Mouse (Mus musculus) limb, embryonic 10.5 days (tissue): ENCODE measurements around the gene Cltb. TPM values are rescaled to one million over a fixed set of nuclear protein-coding genes. Genes with fewer than 3 reads are reported as not detected.
A peak's percentile ranks its signal among the peaks of the same experiment; 100 is the strongest.
"Not testable (repeated sequence)": the region's sequence is repeated elsewhere in the genome, so short reads cannot be mapped to it uniquely, and the experiment has no call there.

Experiments
- DNase-seq: peaks from one replicate; pipeline ENCODE4 v3.0.0-alpha.2; 2017; ENCODE audit warnings: low spot score
- H3K27ac ChIP-seq: fragments of 300-500 bp; sonication (generic); 2 replicates; pipeline ENCODE4 v1.5.1; 2016; ENCODE audit warnings: mild to moderate bottlenecking
- H3K27me3 ChIP-seq: fragments of 300-500 bp; sonication (generic); 2 replicates; pipeline ENCODE4 v1.6.1; 2016; ENCODE audit warnings: low read depth, mild to moderate bottlenecking; ENCODE audit not compliant: poor library complexity, severe bottlenecking
- H3K36me3 ChIP-seq: fragments of 300-500 bp; sonication (generic); 2 replicates; pipeline ENCODE4 v1.6.1; 2016; ENCODE audit warnings: mild to moderate bottlenecking, moderate library complexity
- H3K4me1 ChIP-seq: fragments of 300-500 bp; sonication (generic); 2 replicates; pipeline ENCODE4 v1.6.1; 2016
- H3K4me3 ChIP-seq: fragments of 300-500 bp; sonication (generic); 2 replicates; pipeline ENCODE4 v1.5.1; 2016; ENCODE audit warnings: mild to moderate bottlenecking, moderate library complexity
- H3K9me3 ChIP-seq: fragments of 300-500 bp; sonication (generic); replicated peaks from 2 replicates; pipeline ENCODE4 v1.6.1; 2016; ENCODE audit warnings: mild to moderate bottlenecking
- WGBS: fragments of 180-500 bp; shearing (Covaris S2); methylation state at CpG from one replicate; pipeline ENCODE4 v1.1.7; 2016; 5-methylcytosine and 5-hydroxymethylcytosine counted together
- polyA plus RNA-seq: library from polyadenylated mRNA; unstranded; fragments of >200 nt; fragmentation: Nextera tagmentation; extraction: Ambion mirVana; gene quantifications from 2 replicates; pipeline ENCODE4 v1.2.1, GENCODE M21; 2016

Gene Cltb
- polyA plus RNA-seq: 8.5 and 12.3 TPM in 2 replicates

DNA sequence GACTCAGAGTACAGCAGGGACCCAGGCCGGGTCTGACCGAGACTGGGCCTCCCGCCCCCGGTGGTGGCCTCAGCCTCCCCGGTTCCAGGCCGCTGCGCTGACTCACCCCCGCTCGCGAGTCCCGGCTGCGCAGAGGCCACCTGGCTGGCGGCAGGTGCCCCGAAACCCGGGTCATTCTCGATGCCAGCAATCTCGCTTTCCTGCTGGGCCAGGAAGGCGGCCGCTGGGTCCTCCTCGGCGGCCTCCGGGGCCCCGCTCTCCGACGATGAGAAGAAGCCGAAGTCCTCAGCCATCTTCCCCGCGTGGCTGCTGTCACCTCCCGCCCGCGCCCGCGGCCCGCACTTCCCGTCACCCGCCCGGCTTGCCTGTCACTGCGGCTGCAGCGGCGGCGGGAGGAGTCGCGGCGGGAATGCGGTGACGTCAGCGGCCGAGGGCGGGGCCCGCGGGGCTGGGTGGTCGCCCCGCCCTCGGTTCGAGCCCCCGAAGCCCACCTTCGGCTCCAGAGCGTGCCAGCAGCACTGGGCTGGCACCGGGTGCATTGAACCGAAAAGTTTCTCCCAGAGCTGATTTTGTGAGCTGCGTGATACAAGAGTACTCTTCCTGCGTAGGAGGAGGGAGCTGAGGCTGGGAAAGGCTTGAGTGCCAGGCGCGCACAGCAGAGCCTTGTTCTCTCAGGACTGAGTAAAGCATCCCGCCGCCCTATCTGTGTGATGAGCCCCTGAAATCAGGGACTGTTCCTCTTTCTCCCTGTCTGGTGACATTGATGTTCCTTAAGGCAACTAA lies at the start of gene Cltb:
Gene Cltb, minus strand, starts transcription at position 373 of the 783 bp plus-strand sequence.
- no peaks in the 10 kb centered on the region for H3K9me3 ChIP-seq
- peak within 1 kb of the TSS; percentile 79 for H3K27ac ChIP-seq
- peak; percentile 88 for DNase-seq
- peak within 1 kb of the TSS; percentile 67 for H3K4me3 ChIP-seq
- H3K36me3 ChIP-seq: no peaks in the 10 kb centered on the region
- H3K27me3 ChIP-seq: peaks cover 34% of the 10 kb centered on the region
- peaks cover 18% of the 10 kb centered on the region for H3K4me1 ChIP-seq
- WGBS: 1% methylated on average over 66 of the region's 66 CpGs

DNA sequence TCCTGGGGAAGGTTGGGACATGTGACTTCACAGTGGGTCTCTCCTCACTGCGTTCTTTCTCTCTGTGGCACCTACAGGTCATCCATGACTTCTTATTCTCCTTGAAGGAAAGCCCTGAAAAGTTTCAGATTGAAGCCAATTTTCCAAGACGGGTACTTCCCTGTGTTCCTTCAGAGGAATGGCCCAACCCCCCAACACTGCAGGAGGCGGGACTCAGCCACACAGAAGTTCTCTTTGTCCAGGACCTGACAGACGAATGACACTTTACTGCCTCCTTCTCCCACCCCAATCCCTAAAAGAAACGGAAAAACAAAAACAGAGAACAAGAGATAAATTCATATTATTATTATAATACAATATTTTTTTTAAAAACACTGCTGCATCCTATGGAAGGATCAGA lies 49.7 kb upstream of the Cltb start:
- Histone ChIP-seq H3K4me1 (no peaks in the 10 kb centered on the region), H3K9me3 (no peaks in the 10 kb centered on the region), H3K27me3 (no peaks in the 10 kb centered on the region), H3K36me3 (peaks cover 92% of the 10 kb centered on the region), H3K27ac (no peak overlapping the region), H3K4me3 (no peak overlapping the region)
- no peak for DNase-seq
- WGBS: 77% methylated on average over 5 of the region's 5 CpGs

DNA sequence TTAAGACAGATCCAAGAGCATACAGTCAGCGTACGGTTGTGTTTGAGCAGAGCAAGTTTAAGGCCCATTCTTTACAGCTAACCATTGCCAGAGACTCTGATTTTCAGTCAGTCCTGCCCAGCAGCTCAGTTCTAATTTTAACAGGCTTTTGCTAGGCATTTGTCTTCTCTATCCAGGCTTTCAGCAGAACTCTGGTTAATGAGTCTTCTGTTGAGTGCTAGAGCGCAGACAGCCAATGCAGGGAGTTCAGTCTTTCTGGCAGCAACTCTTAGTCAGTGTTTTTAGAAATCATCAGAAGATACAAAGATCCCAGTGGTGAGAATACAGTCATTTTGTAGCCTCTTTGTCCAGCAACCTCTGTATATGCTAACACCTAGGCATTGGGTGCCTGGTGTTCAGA lies 39.3 kb upstream of the Cltb start:
- Histone ChIP-seq H3K36me3 (peaks cover 100% of the 10 kb centered on the region), H3K4me1 (no peaks in the 10 kb centered on the region), H3K27me3 (no peaks in the 10 kb centered on the region), H3K4me3 (no peak overlapping the region), H3K9me3 (no peaks in the 10 kb centered on the region), H3K27ac (no peak overlapping the region)
- 98% methylated on average over 3 of the region's 3 CpGs for whole genome bisulfite sequencing
- no peak for DNase-seq

DNA sequence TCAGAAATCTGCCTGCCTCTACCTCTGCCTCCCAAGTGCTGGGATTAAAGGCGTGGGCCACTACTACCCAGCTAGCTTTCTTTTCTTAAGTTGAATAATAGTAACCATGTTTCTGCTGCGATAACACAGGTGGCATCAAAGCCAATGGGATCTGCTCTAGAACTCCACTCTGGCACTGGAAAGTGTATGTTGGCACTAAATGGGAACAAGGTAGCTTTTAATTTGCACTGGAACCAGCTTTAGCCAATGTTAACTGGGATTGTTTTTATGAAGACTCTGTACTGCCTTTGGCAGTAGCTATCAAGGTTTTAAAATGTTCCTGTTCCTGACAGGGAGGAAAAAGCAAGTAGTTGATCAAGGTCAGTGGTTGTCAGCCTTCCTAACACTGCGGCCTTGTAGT lies 23.9 kb upstream of the Cltb start:
- WGBS: 96% methylated on average over 3 of the region's 3 CpGs
- no peaks in the 10 kb centered on the region for H3K9me3 ChIP-seq
- no peak for DNase-seq
- H3K27me3 ChIP-seq: no peaks in the 10 kb centered on the region
- no peak overlapping the region for H3K27ac ChIP-seq
- no peaks in the 10 kb centered on the region for H3K4me1 ChIP-seq
- H3K4me3 ChIP-seq: no peak overlapping the region
- H3K36me3 ChIP-seq: peaks cover 83% of the 10 kb centered on the region

DNA sequence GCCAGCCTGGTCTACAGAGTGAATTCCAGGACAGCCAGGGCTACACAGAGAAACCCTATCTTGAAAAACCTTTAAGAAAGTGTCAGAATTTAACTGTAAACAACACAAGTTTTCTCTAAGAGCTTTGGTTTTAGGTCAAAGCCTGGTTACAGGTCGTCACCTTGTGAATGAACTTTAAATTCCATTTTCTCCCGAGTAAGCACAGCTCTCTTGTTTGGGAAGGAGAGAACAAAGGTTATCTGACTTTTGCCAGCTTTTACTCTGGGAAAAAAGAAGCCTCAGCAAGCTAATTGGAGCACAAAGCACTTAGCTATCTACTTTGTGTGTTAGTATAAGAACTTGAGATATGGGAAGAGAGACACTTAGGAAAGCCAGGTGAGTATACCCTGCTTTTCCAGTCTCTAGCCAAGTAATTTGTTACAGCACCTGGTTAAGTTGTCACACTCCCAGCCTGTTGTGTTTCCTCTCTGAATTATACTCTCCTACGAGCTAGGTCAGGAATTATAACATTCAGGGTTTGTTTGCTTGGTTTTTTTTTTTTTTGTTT lies 21.7 kb upstream of the Cltb start:
- no peak overlapping the region for H3K27ac ChIP-seq
- no peaks in the 10 kb centered on the region for H3K4me1 ChIP-seq
- no peak overlapping the region for H3K4me3 ChIP-seq
- no peak for DNase-seq
- H3K9me3 ChIP-seq: no peaks in the 10 kb centered on the region
- WGBS: 81% methylated on average over 3 of the region's 3 CpGs
- H3K27me3 ChIP-seq: no peaks in the 10 kb centered on the region
- H3K36me3 ChIP-seq: peaks cover 78% of the 10 kb centered on the region

DNA sequence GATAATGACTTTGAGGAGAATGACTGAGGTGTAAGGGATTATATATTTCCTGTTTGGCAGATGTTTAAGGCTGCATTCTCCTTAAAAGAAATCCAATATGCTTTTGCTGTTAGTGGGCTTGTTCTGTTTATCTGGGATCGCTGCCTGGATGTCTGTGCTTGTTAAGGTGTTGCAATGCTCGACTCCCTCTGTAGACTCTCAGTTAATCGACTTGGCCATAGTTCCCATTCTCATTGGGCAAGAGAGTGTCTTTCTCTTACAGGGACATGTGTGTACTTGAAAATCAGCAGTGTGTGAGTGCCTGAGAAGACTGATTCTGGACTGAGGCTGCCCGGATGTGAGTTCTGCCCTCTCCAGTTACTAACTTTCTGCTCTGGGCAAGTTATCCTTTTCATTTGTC lies 18.0 kb upstream of the Cltb start:
- 90% methylated on average over 4 of the region's 4 CpGs for WGBS

DNA sequence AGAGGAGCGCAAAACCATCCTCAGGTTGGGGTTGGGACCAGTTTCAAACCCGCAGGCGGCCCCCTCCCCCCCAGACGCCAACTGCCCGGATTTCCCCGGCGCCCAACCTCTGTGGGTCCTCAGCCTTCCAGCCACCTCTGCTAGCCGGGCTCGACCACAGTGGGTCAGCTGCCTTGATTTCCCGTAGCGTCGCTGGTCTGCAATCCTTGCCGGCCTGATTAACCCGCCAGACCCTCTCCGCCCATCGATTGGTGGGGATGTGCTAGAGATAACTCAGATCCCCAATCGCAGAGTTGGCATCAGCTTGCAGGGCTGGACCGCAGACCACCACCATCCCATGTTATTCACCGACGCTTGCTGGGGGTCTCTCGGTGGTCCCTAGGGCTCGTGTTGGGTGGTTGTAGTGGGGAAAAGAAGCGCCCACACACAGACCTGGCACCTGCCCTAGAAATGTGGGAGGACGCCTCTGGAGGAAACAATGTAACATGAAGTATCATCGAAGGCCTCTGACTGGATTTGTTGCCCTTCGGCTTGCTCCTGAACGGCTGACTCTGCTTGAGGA lies 10.9 kb upstream of the Cltb start:
- DNase-seq: no peak
- Histone ChIP-seq H3K27me3 (no peaks in the 10 kb centered on the region), H3K4me1 (peaks cover 12% of the 10 kb centered on the region), H3K9me3 (no peaks in the 10 kb centered on the region), H3K4me3 (peak overlapping the region; percentile 99), H3K27ac (peak overlapping the region; percentile 97), H3K36me3 (peaks cover 12% of the 10 kb centered on the region)
- WGBS: 3% methylated on average over 26 of the region's 27 CpGs

More for the DNA sequence above, 18.0 kb upstream of the Cltb start:
- DNase-seq: no peak
- Histone ChIP-seq H3K9me3 (no peaks in the 10 kb centered on the region), H3K4me1 (no peaks in the 10 kb centered on the region), H3K27ac (no peak overlapping the region), H3K36me3 (peaks cover 62% of the 10 kb centered on the region), H3K27me3 (no peaks in the 10 kb centered on the region), H3K4me3 (no peak overlapping the region)

DNA sequence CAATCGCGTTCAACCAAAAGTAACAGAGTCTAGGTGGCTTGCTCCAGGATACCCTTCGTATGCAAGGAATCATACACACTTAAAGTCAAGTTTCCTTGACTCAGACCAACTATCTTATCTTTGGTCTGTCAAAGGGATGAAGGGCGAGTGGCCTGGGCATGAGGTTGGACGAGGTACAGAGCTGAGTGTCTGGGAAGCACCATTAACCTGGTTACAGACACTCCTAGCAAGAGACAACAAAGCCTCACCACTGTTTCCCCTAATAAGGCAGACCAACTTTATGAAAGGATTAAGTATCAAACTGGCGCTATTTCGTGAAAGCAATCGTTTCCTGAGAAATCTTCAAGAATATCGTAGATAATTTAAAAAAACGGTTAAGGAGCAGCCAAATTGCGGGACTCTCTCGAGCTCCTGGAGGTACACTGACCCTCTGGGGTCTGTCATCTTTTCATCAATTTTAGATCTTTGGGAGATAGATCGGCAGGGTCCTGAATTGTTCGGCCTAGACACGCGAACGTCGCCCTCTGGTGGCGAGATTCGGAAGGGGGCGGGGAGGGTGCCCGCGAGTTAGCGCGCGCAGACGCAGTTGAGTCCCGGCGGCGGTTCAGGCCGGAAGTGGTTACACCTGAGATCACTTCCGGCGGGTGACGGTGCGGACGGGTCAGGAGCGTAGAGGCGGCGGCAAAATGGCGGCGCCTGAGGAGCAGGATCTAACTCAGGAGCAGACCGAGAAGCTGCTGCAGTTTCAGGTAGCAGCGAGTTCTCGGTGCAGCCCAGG lies 10.2 kb upstream of the Cltb start, which contains the start of gene Faf2:
Gene Faf2, plus strand, starts transcription at position 630 of the 778 bp plus-strand sequence.
- WGBS: 11% methylated on average over 44 of the region's 44 CpGs
- peak; percentile 100 for DNase-seq

DNA sequence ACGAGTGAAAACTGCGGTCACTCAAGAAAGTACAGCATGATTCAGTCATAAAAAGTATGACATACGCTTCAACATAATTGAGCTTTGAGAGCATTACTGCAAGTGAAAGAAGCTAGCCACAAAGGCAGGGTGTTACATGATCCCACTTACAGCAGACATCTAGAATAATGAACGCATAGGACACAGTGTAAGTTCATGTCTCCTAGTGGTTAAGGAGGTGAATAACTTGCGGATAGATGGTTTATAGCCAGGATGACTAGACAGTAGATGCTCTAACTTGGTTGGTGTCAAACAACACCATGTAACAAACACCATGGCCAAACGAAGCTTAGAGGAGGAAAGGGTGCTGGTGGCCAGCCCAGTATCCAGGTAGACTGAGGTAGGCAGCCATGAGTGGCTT lies 5.9 kb upstream of the Cltb start:
- Histone ChIP-seq H3K36me3 (no peaks in the 10 kb centered on the region), H3K9me3 (no peaks in the 10 kb centered on the region), H3K4me3 (no peak overlapping the region), H3K4me1 (no peaks in the 10 kb centered on the region; the same call in 1 of the 2 replicates), H3K27ac (no peak overlapping the region), H3K27me3 (no peaks in the 10 kb centered on the region)
- DNase-seq: no peak
- WGBS: 72% methylated on average over 6 of the region's 6 CpGs

More for the DNA sequence above, 10.2 kb upstream of the Cltb start, which contains the start of gene Faf2:
- H3K27ac ChIP-seq: peak within 1 kb of the TSS; percentile 97
- H3K27me3 ChIP-seq: no peaks in the 10 kb centered on the region
- peaks cover 12% of the 10 kb centered on the region for H3K36me3 ChIP-seq
- no peaks in the 10 kb centered on the region for H3K9me3 ChIP-seq
- H3K4me1 ChIP-seq: peaks cover 12% of the 10 kb centered on the region
- peak within 1 kb of the TSS; percentile 99 for H3K4me3 ChIP-seq

DNA sequence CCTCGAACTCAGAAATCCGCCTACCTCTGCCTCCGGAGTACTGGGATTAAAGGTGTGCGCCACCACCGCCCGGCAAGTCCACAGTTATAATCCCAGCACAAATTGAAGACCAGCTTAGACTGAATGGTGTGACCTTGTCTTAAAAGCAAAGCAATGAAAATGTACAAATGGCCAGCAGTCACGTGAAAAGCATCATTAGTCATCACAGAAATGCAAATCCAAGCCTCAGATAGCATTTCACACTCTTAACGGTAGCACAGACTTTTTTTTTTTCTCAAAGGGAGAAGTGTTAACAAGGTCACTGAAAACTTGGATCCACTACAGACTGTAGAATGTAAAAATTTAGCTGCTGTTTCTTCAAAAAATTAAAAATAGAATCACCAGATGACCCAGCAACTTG lies 5.2 kb upstream of the Cltb start:
- H3K27me3 ChIP-seq: 0 out of 2 replicates have a peak, but pooled peaks cover under 1% of the 10 kb centered on the region
- no peaks in the 10 kb centered on the region for H3K9me3 ChIP-seq
- H3K4me3 ChIP-seq: no peak overlapping the region
- 87% methylated on average over 8 of the region's 8 CpGs for WGBS
- H3K4me1 ChIP-seq: peaks cover 3% of the 10 kb centered on the region
- no peak overlapping the region for H3K27ac ChIP-seq
- no peaks in the 10 kb centered on the region for H3K36me3 ChIP-seq
- no peak for DNase-seq

DNA sequence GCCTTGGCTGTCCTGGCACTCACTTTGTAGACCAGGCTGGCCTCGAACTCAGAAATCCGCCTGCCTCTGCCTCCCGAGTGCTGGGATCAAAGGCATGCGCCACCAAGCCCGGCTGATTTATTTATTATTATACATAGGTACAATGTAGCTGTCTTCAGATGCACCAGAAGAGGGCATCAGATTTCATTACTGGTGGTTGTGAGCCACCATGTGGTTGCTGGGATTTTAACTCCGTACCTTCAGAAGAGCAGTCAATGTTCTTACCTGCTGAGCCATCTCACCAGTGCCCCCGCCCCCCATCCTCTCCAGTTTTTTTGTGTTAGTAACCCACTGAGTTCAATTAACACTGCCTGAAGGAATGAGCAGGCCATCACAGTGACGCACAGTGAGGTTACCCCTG lies 2.0 kb upstream of the Cltb start:
- DNase-seq, H3K4me3 ChIP-seq, H3K36me3 ChIP-seq, H3K27ac ChIP-seq, H3K9me3 ChIP-seq: not testable (repeated sequence)
- Histone ChIP-seq H3K4me1 (peaks cover 18% of the 10 kb centered on the region), H3K27me3 (peaks cover 32% of the 10 kb centered on the region)
- WGBS: 87% methylated on average over 8 of the region's 8 CpGs

DNA sequence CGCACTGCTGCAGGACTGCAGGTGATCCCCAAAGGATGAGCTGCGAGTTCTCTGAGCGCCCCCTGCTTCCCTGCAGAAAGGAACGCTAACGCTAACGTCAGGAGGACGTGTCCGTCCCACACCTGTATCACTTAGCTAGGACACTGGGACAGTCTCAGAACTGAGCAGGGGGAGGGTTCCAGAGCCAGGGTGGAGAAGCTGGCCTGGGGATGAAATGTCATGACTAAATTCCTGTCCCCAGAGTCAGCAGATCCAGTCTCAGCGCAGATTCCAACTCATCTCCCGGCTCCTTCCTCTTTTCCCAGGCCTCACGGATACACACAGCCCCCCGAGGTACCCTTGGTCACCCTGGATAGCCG lies 552 bp downstream of the Cltb start:
- Histone ChIP-seq H3K4me1 (peaks cover 18% of the 10 kb centered on the region), H3K4me3 (peak overlapping the region; percentile 67), H3K9me3 (no peaks in the 10 kb centered on the region), H3K36me3 (no peaks in the 10 kb centered on the region), H3K27me3 (peaks cover 34% of the 10 kb centered on the region), H3K27ac (peak overlapping the region; percentile 79)
- no peak for DNase-seq
- WGBS: 9% methylated on average over 13 of the region's 13 CpGs
